Comparison of ENCODE assay signal across 8 mouse cellular contexts in genomic region chr2:127166261-127166660, GRCm38 (mm10). TPM values are rescaled to one million over a fixed set of nuclear protein-coding genes. Genes with fewer than 3 reads are reported as not detected.
DNase-seq lines count a peak whose midpoint lies in the region; ATAC-seq and TF ChIP-seq lines count a peak whose summit lies in the region.
"Not testable (repeated sequence)": the region's sequence is repeated elsewhere in the genome, so short reads cannot be mapped to it uniquely, and the experiment has no call there.

No protein-coding gene starts in this region.

- H3K4me1 ChIP-seq in forebrain, embryonic 14.5 days (ENCODE audit: control insufficient read depth, insufficient read depth, low read length), result not testable (repeated sequence)

- H3K4me2 ChIP-seq in forebrain, embryonic 14.5 days (ENCODE audit: low read length), result not testable (repeated sequence)

- WGBS in forebrain, embryonic 14.5 days, result 6% methylated on average over 1 of the region's 1 CpGs

- H3K9me3 ChIP-seq in forebrain, embryonic 14.5 days (replicated peaks; ENCODE audit: control insufficient read depth, low read length), result not testable (repeated sequence)

- not testable (repeated sequence) for H3K36me3 ChIP-seq in forebrain, embryonic 14.5 days (ENCODE audit: control insufficient read depth, insufficient read depth, low read length)

- H3K27me3 ChIP-seq in forebrain, embryonic 14.5 days (replicated peaks; ENCODE audit: control insufficient read depth, insufficient read depth, low read length), result not testable (repeated sequence)

- not testable (repeated sequence) for H3K9ac ChIP-seq in forebrain, embryonic 14.5 days (ENCODE audit: low read length)

- not testable (repeated sequence) for H3K27ac ChIP-seq in forebrain, embryonic 14.5 days (ENCODE audit: low read depth, low read length); layer of hippocampus, adult 2 months

- not testable (repeated sequence) for H3K4me3 ChIP-seq in forebrain, embryonic 14.5 days (ENCODE audit: low read depth, low read length); layer of hippocampus, adult 2 months

- peak; percentile 76 for TF ChIP-seq CTCF in layer of hippocampus, adult 2 months (conservative IDR thresholded peaks at IDR 0.05)

- peak; percentile 73 for DNase-seq in 416B (ENCODE audit: low read depth)
- peak; percentile 20 for DNase-seq in Muller cell, postnatal 12 days (ENCODE audit: inconsistent ontology term)
- DNase-seq in cerebellum, adult 18-20 months, result peak; percentile 22 to 40
- DNase-seq in forebrain, embryonic 14.5 days (ENCODE audit: low spot score), result peak; percentile 81
- DNase-seq in layer of hippocampus, adult 2 months (ENCODE audit: low spot score in 2 of 2), result peak; percentile 38 to 55
- DNase-seq in lung, postnatal 14 days, result peak; percentile 22
- peak; percentile 2 to 34 for DNase-seq in right cerebral cortex, adult 2 months (ENCODE audit: low spot score in 2 of 2)

- ATAC-seq in forebrain, embryonic 14.5 days, result not testable (repeated sequence)
- peak; percentile 46 to 66; a peak in 2 of 4 replicates for ATAC-seq in hematopoietic stem cell, adult 5-6 weeks (replicated peaks in 1 of 2; ENCODE audit: insufficient read depth in 1 of 2, low FRiP score in 2 of 2, low TSS enrichment in 1 of 2, low read depth in 1 of 2, poor library complexity in 2 of 2, severe bottlenecking in 2 of 2)

RNA-seq across cellular contexts. Expression of gene Itpripl1, which starts 23.0 kb away (rescaled TPM):
- polyA plus RNA-seq in forebrain, embryonic 14.5 days (2014; fragmentation: Nextera tagmentation; extraction: Ambion mirVana), result 10.4 and 11.4 TPM in 2 replicates
- 20.8 and 22.5 TPM in 2 replicates for total RNA-seq in hematopoietic stem cell, adult 5-6 weeks (2017)
- total RNA-seq in layer of hippocampus, adult 2 months (2021), result 1 to 10 TPM; 2.6 TPM

RNA-seq across cellular contexts. Expression of gene Ncaph, which starts 32.5 kb away (rescaled TPM):
- polyA plus RNA-seq in forebrain, embryonic 14.5 days (2014; fragmentation: Nextera tagmentation; extraction: Ambion mirVana), result 45.2 and 52.8 TPM in 2 replicates
- total RNA-seq in hematopoietic stem cell, adult 5-6 weeks (2017), result 45.5 and 58.5 TPM in 2 replicates
- total RNA-seq in layer of hippocampus, adult 2 months (2021), result 1 to 10 TPM; 1.3 to 1.6 TPM

RNA-seq across cellular contexts. Expression of gene 1810024B03Rik, which starts 41.8 kb away (rescaled TPM):
- 1.5 and 1.9 TPM in 2 replicates for polyA plus RNA-seq in forebrain, embryonic 14.5 days (2014; fragmentation: Nextera tagmentation; extraction: Ambion mirVana)
- total RNA-seq in hematopoietic stem cell, adult 5-6 weeks (2017), result 3.8 and 7.1 TPM in 2 replicates
- 1 to 10 TPM in 1 of 2 experiments, under 1 TPM in 1; 0.91 to 1.1 TPM for total RNA-seq in layer of hippocampus, adult 2 months (2021)

RNA-seq across cellular contexts. Expression of gene Snrnp200, which starts 41.9 kb away (rescaled TPM):
- 68.1 and 68.4 TPM in 2 replicates for polyA plus RNA-seq in forebrain, embryonic 14.5 days (2014; fragmentation: Nextera tagmentation; extraction: Ambion mirVana)
- total RNA-seq in hematopoietic stem cell, adult 5-6 weeks (2017), result 175 and 188 TPM in 2 replicates
- total RNA-seq in layer of hippocampus, adult 2 months (2021), result 10 to 100 TPM; 94.9 to 95.2 TPM

Comparison
In these comparisons a context has a peak if more than half of its experiments do, and no peak if none do; other contexts are left out.
1. DNase-seq: peak in every context shown above with its lines; median percentile 81 in forebrain, embryonic 14.5 days; 73 in 416B; 46 in layer of hippocampus, adult 2 months; 31 in cerebellum, adult 18-20 months; 22 in lung, postnatal 14 days; 20 in Muller cell, postnatal 12 days; 18 in right cerebral cortex, adult 2 months.
2. RNA of gene Ncaph, which starts 32.5 kb away (total RNA-seq): 45.5 to 58.5 TPM in hematopoietic stem cell, adult 5-6 weeks; 1.3 to 1.6 TPM in layer of hippocampus, adult 2 months; every median in the first group is over 10 times any median in the second.